Mouse (Mus musculus) intestine, embryonic 14.5 days (tissue): ENCODE results near the gene Eya3. TPM values are rescaled to one million over a fixed set of nuclear protein-coding genes. Genes with fewer than 3 reads are reported as not detected.

Source experiments
- ATAC-seq: fragments of 200-750 bp; cut with Nextera tagmentation; replicated peaks from 2 replicates; pipeline ENCODE4 v1.8.0; 2017; ENCODE audit warnings: low read depth, moderate number of reproducible peaks, moderate TSS enrichment, moderate library complexity; ENCODE audit not compliant: low FRiP score, low TSS enrichment
- DNase-seq: peaks from one replicate; pipeline ENCODE4 v3.0.0-alpha.2; 2018; ENCODE audit warnings: low spot score
- H3K27ac ChIP-seq: fragments of 300-500 bp; sonication (generic); 2 replicates; pipeline ENCODE4 v1.5.1; 2014; ENCODE audit warnings: low read depth, mild to moderate bottlenecking, control low read depth
- H3K27me3 ChIP-seq: fragments of 300-500 bp; sonication (generic); replicated peaks from 2 replicates; pipeline ENCODE4 v1.6.1; 2014; ENCODE audit warnings: low read length, control low read depth; ENCODE audit not compliant: control insufficient read depth, insufficient read depth
- H3K36me3 ChIP-seq: fragments of 300-500 bp; sonication (generic); 2 replicates; pipeline ENCODE4 v1.6.1; 2014; ENCODE audit warnings: low read length, control low read depth; ENCODE audit not compliant: control insufficient read depth, insufficient read depth
- H3K4me1 ChIP-seq: fragments of 300-500 bp; sonication (generic); replicated peaks from 2 replicates; pipeline ENCODE4 v1.6.1; 2014; ENCODE audit warnings: low read length, control low read depth, mixed read lengths; ENCODE audit not compliant: control insufficient read depth, insufficient read depth
- H3K4me2 ChIP-seq: fragments of 300-500 bp; sonication (generic); 2 replicates; pipeline ENCODE4 v1.6.1; 2014; ENCODE audit warnings: low read length
- H3K4me3 ChIP-seq: fragments of 300-500 bp; sonication (generic); 2 replicates; pipeline ENCODE4 v1.5.1; 2014; ENCODE audit warnings: low read depth, low read length, control low read depth, mixed read lengths
- H3K9ac ChIP-seq: fragments of 300-500 bp; sonication (generic); 2 replicates; pipeline ENCODE4 v1.6.1; 2014; ENCODE audit warnings: mild to moderate bottlenecking, low read length
- H3K9me3 ChIP-seq: fragments of 300-500 bp; sonication (generic); 2 replicates; pipeline ENCODE4 v1.6.1; 2016; ENCODE audit warnings: low read length, control low read depth; ENCODE audit not compliant: control insufficient read depth
- WGBS: fragments of 180-500 bp; shearing (Covaris S2); extraction: QIAGEN DNeasy Blood & Tissue Kit; methylation state at CpG from one replicate; pipeline ENCODE4 v1.1.7; 2014; 5-methylcytosine and 5-hydroxymethylcytosine counted together
- polyA plus RNA-seq: library from polyadenylated mRNA; unstranded; fragments of >200 nt; fragmentation: Nextera tagmentation; extraction: Ambion mirVana; gene quantifications from 2 replicates; pipeline ENCODE4 v1.2.1, GENCODE M21; 2014

Eya3 gene
- polyA plus RNA-seq, 1 experiment from 2014 or later, result 28.1 TPM

DNA sequence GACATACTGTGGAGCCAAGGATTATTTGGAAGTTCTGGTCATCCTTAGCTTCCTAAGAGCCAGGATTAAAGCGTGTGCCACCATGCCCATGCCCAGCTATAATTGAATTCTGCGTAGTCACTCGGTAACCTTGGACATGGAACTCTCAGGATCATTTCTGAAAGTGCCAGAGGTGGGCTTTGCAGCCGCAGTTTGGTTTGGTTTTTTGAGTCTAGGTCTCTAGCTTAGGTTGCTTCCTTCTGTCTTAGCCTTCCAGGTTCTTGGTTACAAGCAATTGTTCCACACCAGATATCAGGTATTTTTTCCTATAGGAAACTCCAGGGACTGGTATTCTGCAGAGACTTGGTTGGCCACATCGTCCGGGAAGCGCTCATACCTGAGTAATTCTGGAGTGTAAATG is 74.4 kb downstream of the Eya3 start:
- no peak for ATAC-seq
- no peaks in the 10 kb centered on the region for H3K9me3 ChIP-seq
- no peak overlapping the region for H3K9ac ChIP-seq
- no peaks in the 10 kb centered on the region for H3K4me1 ChIP-seq
- DNase-seq, result no peak
- no peak overlapping the region for H3K4me3 ChIP-seq
- H3K27ac ChIP-seq, result no peak overlapping the region
- H3K4me2 ChIP-seq, result no peak overlapping the region
- 96% methylated on average over 7 of the region's 7 CpGs for WGBS
- peaks cover 64% of the 10 kb centered on the region for H3K36me3 ChIP-seq
- no peaks in the 10 kb centered on the region for H3K27me3 ChIP-seq

DNA sequence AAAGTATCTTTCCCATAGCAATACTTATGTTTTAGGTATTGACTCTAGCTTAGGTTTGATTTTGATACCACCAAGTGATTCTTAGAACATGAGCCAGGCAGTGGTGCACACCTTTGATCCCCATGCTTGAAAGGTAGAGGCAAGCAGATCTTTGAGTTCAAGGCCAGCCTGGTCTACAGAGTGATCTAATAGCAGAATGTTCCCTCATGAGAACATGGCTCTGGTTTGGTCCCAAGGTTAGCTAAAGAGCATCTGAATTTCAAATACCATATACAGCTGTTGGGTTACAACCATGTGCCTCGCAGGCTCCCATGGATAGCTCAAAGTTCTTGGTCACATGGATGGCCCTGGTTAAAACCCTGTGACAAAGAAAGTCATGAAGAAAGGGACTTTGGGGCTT is 79.5 kb downstream of the Eya3 start:
- Histone ChIP-seq H3K4me2 (no peak overlapping the region), H3K9ac (no peak overlapping the region), H3K4me1 (no peaks in the 10 kb centered on the region), H3K27me3 (no peaks in the 10 kb centered on the region), H3K4me3 (no peak overlapping the region), H3K36me3 (peaks cover 68% of the 10 kb centered on the region), H3K9me3 (no peaks in the 10 kb centered on the region), H3K27ac (no peak overlapping the region)
- DNase-seq, result no peak
- 94% methylated on average over 1 of the region's 1 CpGs for WGBS
- ATAC-seq, result no peak

DNA sequence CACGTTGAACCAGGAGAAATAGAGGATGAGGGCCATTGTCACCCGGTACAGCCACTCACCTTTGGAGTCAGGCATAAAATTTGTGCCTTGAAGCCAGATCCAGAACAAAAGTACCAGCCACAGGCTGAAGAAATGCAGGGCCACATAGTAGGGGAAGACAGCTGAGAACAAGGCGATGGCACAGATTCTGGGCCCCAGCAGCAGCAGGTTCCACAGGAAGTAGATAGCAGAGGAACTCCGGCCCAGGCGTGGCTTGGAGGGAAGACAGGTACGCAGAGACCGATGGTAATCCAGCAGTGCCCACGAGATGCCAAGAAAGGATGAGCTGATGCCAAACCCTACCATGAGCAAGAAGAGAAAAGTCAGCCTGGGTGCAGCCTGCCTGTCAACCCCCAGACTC is 89.4 kb downstream of the Eya3 start:
- peaks cover 14% of the 10 kb centered on the region for H3K36me3 ChIP-seq
- H3K4me2 ChIP-seq, result no peak overlapping the region
- no peaks in the 10 kb centered on the region for H3K9me3 ChIP-seq
- WGBS, result 87% methylated on average over 8 of the region's 8 CpGs
- no peak overlapping the region for H3K27ac ChIP-seq
- H3K9ac ChIP-seq, result no peak overlapping the region
- DNase-seq (no peak), ATAC-seq (no peak)
- H3K4me1 ChIP-seq, result peaks cover 6% of the 10 kb centered on the region
- H3K4me3 ChIP-seq, result no peak overlapping the region
- H3K27me3 ChIP-seq, result no peaks in the 10 kb centered on the region

DNA sequence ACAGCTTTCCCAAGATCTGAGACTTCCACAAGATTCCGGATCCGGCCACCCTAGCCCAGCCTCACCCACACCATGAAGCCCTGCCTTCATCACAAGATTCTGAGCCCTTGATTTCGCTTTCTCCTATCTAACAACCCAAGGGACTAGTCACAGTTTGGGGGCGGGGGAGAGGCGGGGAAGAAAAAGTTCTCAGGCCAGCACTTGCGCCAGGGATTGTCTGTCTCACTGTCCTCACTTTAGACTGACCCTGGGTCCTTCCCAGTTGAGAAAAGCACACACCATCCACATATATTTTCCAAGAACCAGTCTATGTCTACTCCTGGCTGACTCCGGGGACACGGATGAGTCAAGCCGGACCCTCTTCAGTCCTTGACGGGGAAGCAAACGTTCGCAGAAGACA is 92.8 kb downstream of the Eya3 start:
- no peaks in the 10 kb centered on the region for H3K9me3 ChIP-seq
- peak overlapping the region; percentile 72 for H3K4me2 ChIP-seq
- H3K36me3 ChIP-seq, result peaks cover 8% of the 10 kb centered on the region; the same call in 1 of the 2 replicates
- H3K27ac ChIP-seq, result no peak overlapping the region
- 53% methylated on average over 12 of the region's 12 CpGs for WGBS
- peak overlapping the region; percentile 53 for H3K9ac ChIP-seq
- peaks cover 6% of the 10 kb centered on the region for H3K4me1 ChIP-seq
- peak overlapping the region; percentile 55 for H3K4me3 ChIP-seq
- ATAC-seq (no peak), DNase-seq (no peak)
- H3K27me3 ChIP-seq, result no peaks in the 10 kb centered on the region

DNA sequence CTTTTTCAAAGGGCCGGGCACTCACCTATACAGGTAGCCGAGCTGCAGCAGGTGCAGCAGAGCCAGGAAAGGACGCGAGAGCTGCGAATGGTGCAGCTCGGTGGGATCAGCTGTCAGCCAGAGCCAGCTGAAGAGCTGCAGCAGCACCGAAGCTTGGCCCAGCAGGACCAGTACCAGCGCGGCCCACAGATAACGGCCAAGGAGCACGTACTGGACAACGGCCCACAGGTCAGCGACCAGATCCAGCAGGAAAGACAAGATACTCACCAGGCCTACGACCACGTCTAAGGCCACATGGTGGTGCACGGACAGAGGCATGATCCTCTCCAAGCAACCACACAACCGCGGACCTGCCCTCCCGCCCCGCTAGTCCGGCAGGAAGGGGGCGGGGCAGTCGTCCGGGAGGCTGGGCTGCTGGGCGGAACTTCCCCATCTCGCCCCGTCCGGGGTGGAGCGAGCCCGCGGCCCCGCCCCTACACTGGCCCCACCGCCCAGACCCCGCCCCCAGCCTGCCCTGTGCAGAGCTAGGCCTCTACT is 93.4 kb downstream of the Eya3 start, which contains the start of gene Xkr8:
Gene Xkr8, minus strand, starts transcription at position 399 of the 537 bp plus-strand sequence.
- DNase-seq (peak; percentile 93), ATAC-seq (peak; percentile 93)
- no peaks in the 10 kb centered on the region for H3K9me3 ChIP-seq
- H3K9ac ChIP-seq, result peak within 1 kb of the TSS; percentile 53
- H3K36me3 ChIP-seq, result peaks cover 8% of the 10 kb centered on the region; the same call in 1 of the 2 replicates
- H3K27me3 ChIP-seq, result no peaks in the 10 kb centered on the region
- WGBS, result 2% methylated on average over 34 of the region's 34 CpGs
- H3K4me1 ChIP-seq, result peaks cover 6% of the 10 kb centered on the region
- peak within 1 kb of the TSS; percentile 72 for H3K4me2 ChIP-seq
- H3K27ac ChIP-seq, result no peak within 1 kb of the TSS
- H3K4me3 ChIP-seq, result peak within 1 kb of the TSS; percentile 55

DNA sequence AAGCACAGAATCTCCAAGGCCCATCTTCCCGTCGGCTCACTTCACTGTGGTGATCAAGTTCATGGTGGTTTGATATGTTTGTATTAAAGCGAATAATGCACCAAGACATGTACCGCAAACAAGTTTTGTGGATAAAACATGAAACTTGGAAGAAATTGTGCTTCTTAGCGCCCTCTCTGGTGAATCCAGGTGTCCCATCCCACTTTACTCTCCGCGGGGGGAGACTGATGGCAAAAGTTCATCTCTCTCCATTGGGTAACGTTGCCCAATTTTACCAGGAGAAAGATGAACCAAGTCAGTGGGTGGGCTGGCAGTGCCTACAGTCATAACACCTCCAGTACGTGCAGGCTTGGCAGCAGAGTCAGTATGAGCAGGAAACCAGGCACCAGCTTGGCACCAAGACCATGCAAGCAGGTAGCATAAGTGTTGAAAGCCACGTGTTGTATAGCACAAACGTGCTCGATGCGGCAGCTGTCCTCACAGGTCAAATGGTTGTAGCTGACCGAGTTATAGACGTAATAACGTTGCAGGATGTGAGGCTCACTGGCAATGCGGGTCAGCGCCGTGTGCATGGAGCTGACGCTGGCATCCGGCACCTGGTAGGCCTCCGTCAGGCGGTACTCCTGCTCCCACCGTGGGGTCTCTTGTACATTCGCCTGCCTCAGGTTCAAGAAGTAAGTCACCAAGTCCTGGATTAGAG is 94.4 kb downstream of the Eya3 start:
- no peak for ATAC-seq
- H3K4me2 ChIP-seq, result no peak overlapping the region

DNA sequence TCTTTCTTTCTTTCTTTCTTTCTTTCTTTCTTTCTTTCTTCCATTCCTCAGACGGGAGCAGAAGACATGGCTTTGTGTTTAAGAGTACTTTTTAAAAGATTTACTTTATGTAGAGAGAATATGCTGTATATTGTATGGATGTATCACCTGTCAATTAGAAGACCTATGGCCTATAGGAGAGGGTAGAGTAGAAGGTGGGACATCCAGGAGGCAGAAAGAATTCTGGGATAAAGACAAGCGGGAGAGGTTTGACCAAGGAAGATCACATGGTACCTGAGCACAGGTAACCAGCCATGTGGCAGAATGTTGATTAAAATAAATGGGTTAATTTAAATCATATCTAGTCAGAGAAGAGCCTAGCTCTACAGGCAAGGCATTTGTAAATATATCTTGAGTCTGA is 96.0 kb downstream of the Eya3 start:
- 88% methylated on average over 2 of the region's 2 CpGs for WGBS
- no peak overlapping the region for H3K4me3 ChIP-seq
- H3K4me1 ChIP-seq, result peaks cover 6% of the 10 kb centered on the region
- H3K4me2 ChIP-seq, result no peak overlapping the region
- H3K27ac ChIP-seq, result no peak overlapping the region
- H3K27me3 ChIP-seq, result no peaks in the 10 kb centered on the region
- no peaks in the 10 kb centered on the region for H3K36me3 ChIP-seq
- no peak for ATAC-seq
- no peak overlapping the region for H3K9ac ChIP-seq
- no peaks in the 10 kb centered on the region for H3K9me3 ChIP-seq
- no peak for DNase-seq

More for the DNA sequence above, 94.4 kb downstream of the Eya3 start:
- no peaks in the 10 kb centered on the region for H3K9me3 ChIP-seq
- no peaks in the 10 kb centered on the region for H3K27me3 ChIP-seq
- DNase-seq, result no peak
- no peak overlapping the region for H3K4me3 ChIP-seq
- no peaks in the 10 kb centered on the region for H3K36me3 ChIP-seq
- WGBS, result 91% methylated on average over 25 of the region's 25 CpGs
- no peak overlapping the region for H3K27ac ChIP-seq
- H3K9ac ChIP-seq, result no peak overlapping the region
- peaks cover 6% of the 10 kb centered on the region for H3K4me1 ChIP-seq

DNA sequence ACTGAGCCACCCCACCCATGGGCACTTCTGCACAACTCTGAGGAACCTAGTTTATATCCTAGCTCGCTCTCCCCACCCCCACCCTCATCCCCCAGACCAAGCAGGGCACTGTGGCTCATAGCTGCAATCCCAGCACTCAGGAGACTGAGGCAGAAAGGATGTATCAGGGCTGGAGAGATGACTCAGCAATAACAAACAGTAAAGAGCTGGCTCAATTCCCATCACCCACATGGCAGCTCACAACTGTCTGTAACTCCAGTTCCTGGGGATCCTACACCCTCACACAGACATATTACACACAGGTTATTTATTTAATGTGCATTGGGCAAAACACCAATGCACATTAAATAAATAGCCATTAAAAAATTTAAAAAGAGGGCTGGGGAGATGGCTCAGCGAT is 96.6 kb downstream of the Eya3 start:
- H3K27me3 ChIP-seq, result no peaks in the 10 kb centered on the region
- DNase-seq (no peak), ATAC-seq (no peak)
- no peak overlapping the region for H3K27ac ChIP-seq
- H3K4me3 ChIP-seq, result no peak overlapping the region
- H3K36me3 ChIP-seq, result no peaks in the 10 kb centered on the region
- WGBS, result 82% methylated on average over 2 of the region's 2 CpGs
- no peak overlapping the region for H3K4me2 ChIP-seq
- peaks cover 6% of the 10 kb centered on the region for H3K4me1 ChIP-seq
- H3K9ac ChIP-seq, result no peak overlapping the region
- no peaks in the 10 kb centered on the region for H3K9me3 ChIP-seq

DNA sequence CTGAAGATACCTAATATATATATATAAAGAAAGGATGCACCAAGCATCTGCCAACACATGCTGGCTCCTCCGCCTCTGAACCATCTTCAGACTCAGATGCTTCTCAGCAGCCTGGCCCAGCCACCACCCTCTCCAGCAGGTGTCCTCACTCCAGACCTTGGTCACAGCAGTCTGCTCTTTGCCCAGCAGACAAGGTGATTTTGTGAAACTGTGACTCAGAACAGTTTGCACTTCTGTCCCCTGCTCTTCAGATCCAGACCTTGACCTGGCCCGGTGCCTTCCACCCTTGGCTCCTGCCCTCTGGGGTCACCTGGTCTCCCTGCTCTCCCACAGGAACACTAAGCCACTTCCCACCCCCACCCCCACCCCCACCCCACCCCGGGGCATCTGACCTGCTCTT is 97.1 kb downstream of the Eya3 start:
- no peak overlapping the region for H3K27ac ChIP-seq
- peaks cover 6% of the 10 kb centered on the region for H3K4me1 ChIP-seq
- no peak overlapping the region for H3K4me3 ChIP-seq
- H3K36me3 ChIP-seq, result no peaks in the 10 kb centered on the region
- no peak for DNase-seq
- H3K9me3 ChIP-seq, result no peaks in the 10 kb centered on the region
- 56% methylated on average over 3 of the region's 3 CpGs for WGBS
- no peak overlapping the region for H3K9ac ChIP-seq
- H3K27me3 ChIP-seq, result no peaks in the 10 kb centered on the region
- H3K4me2 ChIP-seq, result no peak overlapping the region
- no peak for ATAC-seq
